Mouse (Mus musculus) lung, postnatal 0 days (tissue): ENCODE measurements around the gene Sik1. TPM values are rescaled to one million over a fixed set of nuclear protein-coding genes. Genes with fewer than 3 reads are reported as not detected.
A peak's percentile ranks its signal among the peaks of the same experiment; 100 is the strongest.

ENCODE experiments used
- ATAC-seq: fragments of 200-750 bp; cut with Nextera tagmentation; 2 replicates; pipeline ENCODE4 v1.8.0; 2017; ENCODE audit warnings: moderate library complexity
- DNase-seq: peaks from one replicate; pipeline ENCODE4 v3.0.0-alpha.2; 2016; ENCODE audit warnings: low spot score
- H3K27ac ChIP-seq: fragments of 300-500 bp; sonication (generic); 2 replicates; pipeline ENCODE4 v1.5.1; 2014; ENCODE audit warnings: antibody characterized with exemption, mild to moderate bottlenecking, low read length, mixed read lengths
- H3K27me3 ChIP-seq: fragments of 300-500 bp; sonication (generic); replicated peaks from 2 replicates; pipeline ENCODE4 v1.6.1; 2014; ENCODE audit warnings: low read length, mixed read lengths; ENCODE audit not compliant: insufficient read depth
- H3K36me3 ChIP-seq: fragments of 300-500 bp; sonication (generic); 2 replicates; pipeline ENCODE4 v1.6.1; 2014; ENCODE audit warnings: low read length, mixed read lengths; ENCODE audit not compliant: insufficient read depth
- H3K4me1 ChIP-seq: fragments of 300-500 bp; sonication (generic); 2 replicates; pipeline ENCODE4 v1.6.1; 2014; ENCODE audit warnings: antibody characterized with exemption, low read depth, low read length, mixed read lengths; ENCODE audit not compliant: insufficient read depth
- H3K4me2 ChIP-seq: fragments of 300-500 bp; sonication (generic); replicated peaks from 2 replicates; pipeline ENCODE4 v1.6.1; 2014; ENCODE audit warnings: low read depth, mild to moderate bottlenecking, low read length, moderate library complexity, mixed read lengths
- H3K4me3 ChIP-seq: fragments of 300-500 bp; sonication (generic); 2 replicates; pipeline ENCODE4 v1.5.1; 2014; ENCODE audit warnings: low read depth, low read length
- H3K9ac ChIP-seq: fragments of 300-500 bp; sonication (generic); replicated peaks from 2 replicates; pipeline ENCODE4 v1.6.1; 2014; ENCODE audit warnings: low read depth, mild to moderate bottlenecking
- H3K9me3 ChIP-seq: fragments of 300-500 bp; sonication (generic); 2 replicates; pipeline ENCODE4 v1.6.1; 2016; ENCODE audit warnings: low read length, mixed read lengths
- CTCF ChIP-seq: IDR thresholded peaks from 2 replicates; pipeline ENCODE4 v1.5.1; 2016; ENCODE audit warnings: antibody characterized with exemption, mild to moderate bottlenecking
- EP300 ChIP-seq: IDR thresholded peaks from 2 replicates; pipeline ENCODE4 v1.6.1; 2016; ENCODE audit warnings: antibody characterized with exemption, mild to moderate bottlenecking, control low read depth
- WGBS: fragments of 180-500 bp; shearing (Covaris S2); extraction: QIAGEN DNeasy Blood & Tissue Kit; methylation state at CpG from one replicate; pipeline ENCODE4 v1.1.7; 2014; 5-methylcytosine and 5-hydroxymethylcytosine counted together
- polyA plus RNA-seq: library from polyadenylated mRNA; unstranded; fragments of >200 nt; fragmentation: Nextera tagmentation; extraction: Ambion mirVana; gene quantifications from 2 replicates; pipeline ENCODE4 v1.2.1, GENCODE M21; 2015

Sik1 gene
- polyA plus RNA-seq, 1 experiment from 2014 or later, result 35.9 TPM

- Histone ChIP-seq H3K4me1 (peaks cover 15% of the 10 kb centered on the region; the same call in 1 of the 2 replicates), H3K27me3 (no peaks in the 10 kb centered on the region), H3K9ac (no peak overlapping the region), H3K36me3 (no peaks in the 10 kb centered on the region), H3K4me2 (no peak overlapping the region), H3K9me3 (no peaks in the 10 kb centered on the region), H3K4me3 (no peak overlapping the region), H3K27ac (no peak overlapping the region)
- ATAC-seq, result no peak
- WGBS, result 94% methylated on average over 8 of the region's 8 CpGs
- no peak for TF ChIP-seq CTCF
- no peak for TF ChIP-seq EP300
- no peak for DNase-seq
Observed at GRCm38 (mm10) chr17:31860856-31861255, 5.3 kb upstream of the Sik1 start.

GRCm38 (mm10) chr17:31859367-31859766, 3.8 kb upstream of the Sik1 start:
- Histone ChIP-seq H3K4me3 (no peak overlapping the region), H3K9ac (no peak overlapping the region), H3K36me3 (no peaks in the 10 kb centered on the region), H3K9me3 (no peaks in the 10 kb centered on the region), H3K4me2 (no peak overlapping the region), H3K4me1 (peaks cover 11% of the 10 kb centered on the region; the same call in 1 of the 2 replicates), H3K27me3 (no peaks in the 10 kb centered on the region), H3K27ac (no peak overlapping the region)
- ATAC-seq (no peak), DNase-seq (no peak)
- TF ChIP-seq EP300, result no peak
- no peak for TF ChIP-seq CTCF
- WGBS, result 58% methylated on average over 2 of the region's 2 CpGs

GRCm38 (mm10) chr17:31858786-31859185, 3.2 kb upstream of the Sik1 start:
- no peak overlapping the region for H3K9ac ChIP-seq
- no peak for ATAC-seq
- no peaks in the 10 kb centered on the region for H3K9me3 ChIP-seq
- H3K4me1 ChIP-seq, result peaks cover 11% of the 10 kb centered on the region; the same call in 1 of the 2 replicates
- H3K4me2 ChIP-seq, result no peak overlapping the region
- no peak for DNase-seq
- H3K27me3 ChIP-seq, result no peaks in the 10 kb centered on the region
- no peak overlapping the region for H3K4me3 ChIP-seq
- no peaks in the 10 kb centered on the region for H3K36me3 ChIP-seq
- TF ChIP-seq EP300, result no peak
- no peak for TF ChIP-seq CTCF
- 92% methylated on average over 2 of the region's 2 CpGs for WGBS
- no peak overlapping the region for H3K27ac ChIP-seq

GRCm38 (mm10) chr17:31857903-31858426, 2.4 kb upstream of the Sik1 start:
- no peaks in the 10 kb centered on the region for H3K27me3 ChIP-seq
- no peak for ATAC-seq
- no peaks in the 10 kb centered on the region for H3K36me3 ChIP-seq
- no peak overlapping the region for H3K9ac ChIP-seq
- H3K4me1 ChIP-seq, result peaks cover 11% of the 10 kb centered on the region; the same call in 1 of the 2 replicates
- peak overlapping the region; percentile 98 for H3K27ac ChIP-seq
- H3K9me3 ChIP-seq, result no peaks in the 10 kb centered on the region
- H3K4me3 ChIP-seq, result no peak overlapping the region
- TF ChIP-seq EP300 (no peak), CTCF (no peak)
- DNase-seq, result no peak
- 91% methylated on average over 3 of the region's 3 CpGs for WGBS
- H3K4me2 ChIP-seq, result no peak overlapping the region

- peaks cover 11% of the 10 kb centered on the region; the same call in 1 of the 2 replicates for H3K4me1 ChIP-seq
Observed at GRCm38 (mm10) chr17:31857251-31857650, 1.6 kb upstream of the Sik1 start.

GRCm38 (mm10) chr17:31856519-31857160, 1.0 kb upstream of the Sik1 start:
- peak; percentile 77 for ATAC-seq
- Histone ChIP-seq H3K9me3 (no peaks in the 10 kb centered on the region), H3K4me3 (peak overlapping the region; percentile 27; the same call in 1 of the 2 replicates), H3K27ac (peak overlapping the region; percentile 98), H3K9ac (peak overlapping the region; percentile 39), H3K4me2 (peak overlapping the region; percentile 62), H3K4me1 (peaks cover 14% of the 10 kb centered on the region; the same call in 1 of the 2 replicates), H3K36me3 (no peaks in the 10 kb centered on the region), H3K27me3 (no peaks in the 10 kb centered on the region)
- WGBS, result 5% methylated on average over 17 of the region's 17 CpGs
- peak; percentile 98 for DNase-seq
- TF ChIP-seq CTCF (peak; percentile 59), EP300 (peak; percentile 98)

More at GRCm38 (mm10) chr17:31857251-31857650, 1.6 kb upstream of the Sik1 start:
- DNase-seq, result no peak
- H3K9ac ChIP-seq, result no peak overlapping the region
- H3K36me3 ChIP-seq, result no peaks in the 10 kb centered on the region
- TF ChIP-seq EP300 (no peak), CTCF (no peak)
- no peak overlapping the region for H3K4me3 ChIP-seq
- H3K27ac ChIP-seq, result peak overlapping the region; percentile 98
- no peak for ATAC-seq
- no peaks in the 10 kb centered on the region for H3K27me3 ChIP-seq
- no peaks in the 10 kb centered on the region for H3K9me3 ChIP-seq
- no peak overlapping the region for H3K4me2 ChIP-seq
- whole genome bisulfite sequencing, result 81% methylated on average over 4 of the region's 4 CpGs
